ENCODE assay signal across 27 mouse cellular contexts in the genomic region with DNA sequence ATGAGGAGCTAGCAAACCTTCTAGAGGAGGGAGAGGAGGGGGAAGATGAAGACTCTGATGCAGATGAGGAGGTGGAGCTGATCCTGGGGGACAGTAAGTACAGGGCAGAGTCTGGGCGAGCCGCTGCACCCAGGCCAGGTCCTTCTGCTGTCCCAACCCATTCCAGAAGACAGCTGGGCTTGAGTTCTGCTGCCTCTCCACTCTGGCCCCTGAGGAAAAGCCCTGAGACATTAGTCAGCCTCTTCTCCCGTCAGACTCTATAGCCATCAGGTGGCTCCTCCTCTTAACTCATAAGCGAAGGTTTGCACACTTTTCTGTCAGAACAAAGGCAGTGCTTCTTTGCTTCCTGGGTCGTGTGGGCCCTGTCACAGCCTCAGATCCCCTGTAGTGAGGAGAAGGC.
"Had no signal": no experiment of that assay in that cellular context is flagged by ENCODE, and none has a peak within 500 bp of the region (broad histone marks: within the 10 kb centered on the region; RNA-seq: fewer than 3 reads in every experiment).

No protein-coding gene starts in this region.

- H3K4me3 ChIP-seq: embryonic facial prominence, embryonic 10.5 days; embryonic facial prominence, embryonic 12.5 days; embryonic facial prominence, embryonic 13.5 days; embryonic facial prominence, embryonic 15.5 days; erythroblast, embryonic 14.5 days; forebrain, embryonic 10.5 days; forebrain, embryonic 12.5 days; forebrain, embryonic 13.5 days; forebrain, embryonic 15.5 days; gastrocnemius, adult 2 months; heart, adult 2 months had no signal

- H3K4me1 ChIP-seq: embryonic facial prominence, embryonic 10.5 days; embryonic facial prominence, embryonic 12.5 days; embryonic facial prominence, embryonic 13.5 days; embryonic facial prominence, embryonic 15.5 days; forebrain, embryonic 10.5 days; forebrain, embryonic 12.5 days; forebrain, embryonic 13.5 days; forebrain, embryonic 15.5 days had no signal

- H3K27ac ChIP-seq: embryonic facial prominence, embryonic 10.5 days; embryonic facial prominence, embryonic 12.5 days; embryonic facial prominence, embryonic 13.5 days; embryonic facial prominence, embryonic 15.5 days; forebrain, embryonic 10.5 days; forebrain, embryonic 12.5 days; forebrain, embryonic 13.5 days; forebrain, embryonic 15.5 days; gastrocnemius, adult 2 months; heart, adult 2 months had no signal

- H3K9me3 ChIP-seq: embryonic facial prominence, embryonic 10.5 days; embryonic facial prominence, embryonic 12.5 days; embryonic facial prominence, embryonic 13.5 days; embryonic facial prominence, embryonic 15.5 days; forebrain, embryonic 10.5 days; forebrain, embryonic 12.5 days; forebrain, embryonic 13.5 days; forebrain, embryonic 15.5 days had no signal

- H3K4me2 ChIP-seq: embryonic facial prominence, embryonic 12.5 days; embryonic facial prominence, embryonic 13.5 days; embryonic facial prominence, embryonic 15.5 days; forebrain, embryonic 12.5 days; forebrain, embryonic 13.5 days; forebrain, embryonic 15.5 days had no signal

- H3K27me3 ChIP-seq: embryonic facial prominence, embryonic 12.5 days; embryonic facial prominence, embryonic 13.5 days; embryonic facial prominence, embryonic 15.5 days; forebrain, embryonic 12.5 days; forebrain, embryonic 13.5 days; forebrain, embryonic 15.5 days had no signal

- DNase-seq: cerebellum, adult 2 months; cerebellum, adult 8-10 months; cerebellum, adult 9-10 months; cerebellum, adult 9-11 months; cerebellum, postnatal 10 days; cerebellum, postnatal 14 days; cerebellum, postnatal 25 days; cerebellum, postnatal 36 days; embryo, embryonic 11 days; forebrain, postnatal 0 days; gastrocnemius, adult 2 months; gastrocnemius, postnatal 10 days; gastrocnemius, postnatal 14 days; gastrocnemius, postnatal 25 days; gastrocnemius, postnatal 36 days; heart, adult 2 months had no signal

- ATAC-seq: forebrain, embryonic 13.5 days; forebrain, embryonic 14.5 days; forebrain, embryonic 15.5 days; forebrain, embryonic 16.5 days; forebrain, postnatal 0 days had no signal

- H3K9ac ChIP-seq: embryonic facial prominence, embryonic 12.5 days; embryonic facial prominence, embryonic 13.5 days; embryonic facial prominence, embryonic 15.5 days; forebrain, embryonic 12.5 days; forebrain, embryonic 13.5 days; forebrain, embryonic 15.5 days; forebrain, postnatal 0 days had no signal
